Mouse (Mus musculus): ENCODE results near the gene Olfr808. TPM values are rescaled to one million over a fixed set of nuclear protein-coding genes. Genes with fewer than 3 reads are reported as not detected.

The Olfr808 gene
- not detected in 2 replicates for polyA plus RNA-seq (2012; rRNA removed)

- WGBS: 88% methylated on average over 1 of the region's 1 CpGs
- Histone ChIP-seq H3K4me3 (replicated peaks; ENCODE audit: extremely low read depth, low read depth, low read length) (no peak within 1 kb of the TSS), H3K4me1 (ENCODE audit: control insufficient read depth, insufficient read depth, low read length) (no peaks in the 10 kb centered on the region)
- no peak for DNase-seq
- TF ChIP-seq POLR2A (IDR thresholded peaks at IDR 0.05; ENCODE audit: borderline replicate concordance, extremely low read depth, low read depth, low read length): no peak
- TF ChIP-seq CTCF (IDR thresholded peaks at IDR 0.05; ENCODE audit: insufficient read depth, low read length): no peak
Observed at GRCm38 (mm10) chr10:129765182-129765581, at the start of gene Olfr808. Gene Olfr808, plus strand, starts transcription at chr10:129765482.

DNA sequence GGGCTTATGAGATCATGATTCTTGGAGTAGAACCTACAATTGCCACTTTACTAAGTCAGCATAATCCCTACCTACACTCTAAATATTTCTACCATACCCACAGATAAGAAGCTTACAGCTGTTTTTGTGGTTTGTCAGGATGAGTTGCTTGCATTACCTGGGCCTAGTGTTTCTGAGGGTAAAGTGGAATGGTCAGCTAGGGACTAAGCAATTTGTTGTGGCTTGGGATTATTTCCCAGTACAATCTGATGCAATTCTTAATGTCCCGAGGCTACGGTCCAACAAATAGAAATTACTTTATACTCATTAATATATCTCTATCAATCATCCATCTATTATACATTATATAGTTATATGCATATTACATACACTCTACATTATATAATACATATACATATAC, 36.0 kb upstream of the Olfr808 start, which contains the start of gene Olfr805:
Gene Olfr805 (minus strand): TSS at position 101 of the 400 bp plus-strand sequence.
- 95% methylated on average over 2 of the region's 2 CpGs for WGBS
- no peak within 1 kb of the TSS for H3K4me3 ChIP-seq (replicated peaks; ENCODE audit: extremely low read depth, low read depth, low read length)
- TF ChIP-seq CTCF (IDR thresholded peaks at IDR 0.05; ENCODE audit: insufficient read depth, low read length) (no peak), POLR2A (IDR thresholded peaks at IDR 0.05; ENCODE audit: borderline replicate concordance, extremely low read depth, low read depth, low read length) (no peak)

GRCm38 (mm10) chr10:129741821-129742220, 23.5 kb upstream of the Olfr808 start, which contains the start of gene Olfr806:
Gene Olfr806, minus strand, starts transcription at chr10:129741921.
- H3K4me3 ChIP-seq (replicated peaks; ENCODE audit: extremely low read depth, low read depth, low read length): no peak within 1 kb of the TSS
- no peaks in the 10 kb centered on the region for H3K4me1 ChIP-seq (ENCODE audit: control insufficient read depth, insufficient read depth, low read length)
- no peak for DNase-seq
- TF ChIP-seq CTCF (IDR thresholded peaks at IDR 0.05; ENCODE audit: insufficient read depth, low read length) (no peak), POLR2A (IDR thresholded peaks at IDR 0.05; ENCODE audit: borderline replicate concordance, extremely low read depth, low read depth, low read length) (no peak)

More for the DNA sequence above, 36.0 kb upstream of the Olfr808 start, which contains the start of gene Olfr805:
- no peaks in the 10 kb centered on the region for H3K4me1 ChIP-seq (ENCODE audit: control insufficient read depth, insufficient read depth, low read length)
- DNase-seq: no peak

DNA sequence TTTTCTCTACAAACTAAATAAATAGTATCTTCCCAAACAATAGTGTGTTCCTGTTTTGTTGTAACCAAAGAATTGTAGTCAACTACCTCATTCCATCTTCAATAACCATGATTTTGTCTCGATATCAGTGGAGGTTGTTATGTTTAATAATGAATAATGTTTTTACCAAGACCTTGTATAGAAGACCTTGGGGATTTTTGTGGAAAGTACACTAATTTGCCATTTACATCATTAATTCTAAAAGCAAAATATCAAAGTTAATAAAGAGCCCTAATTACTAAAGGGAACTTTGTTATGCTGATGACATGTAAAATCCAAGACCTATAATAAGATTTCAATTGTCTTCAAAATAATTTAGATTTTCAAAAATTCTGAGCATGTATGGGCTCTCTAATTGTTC, 7.6 kb upstream of the Olfr808 start, which contains the start of gene Olfr807:
Gene Olfr807 (minus strand): TSS at position 101 of the 400 bp plus-strand sequence.
- Histone ChIP-seq H3K4me1 (ENCODE audit: control insufficient read depth, insufficient read depth, low read length) (no peaks in the 10 kb centered on the region), H3K4me3 (replicated peaks; ENCODE audit: extremely low read depth, low read depth, low read length) (no peak within 1 kb of the TSS)
- DNase-seq: no peak
- TF ChIP-seq CTCF (IDR thresholded peaks at IDR 0.05; ENCODE audit: insufficient read depth, low read length) (no peak), POLR2A (IDR thresholded peaks at IDR 0.05; ENCODE audit: borderline replicate concordance, extremely low read depth, low read depth, low read length) (no peak)
- WGBS: 70% methylated on average over 1 of the region's 1 CpGs

DNA sequence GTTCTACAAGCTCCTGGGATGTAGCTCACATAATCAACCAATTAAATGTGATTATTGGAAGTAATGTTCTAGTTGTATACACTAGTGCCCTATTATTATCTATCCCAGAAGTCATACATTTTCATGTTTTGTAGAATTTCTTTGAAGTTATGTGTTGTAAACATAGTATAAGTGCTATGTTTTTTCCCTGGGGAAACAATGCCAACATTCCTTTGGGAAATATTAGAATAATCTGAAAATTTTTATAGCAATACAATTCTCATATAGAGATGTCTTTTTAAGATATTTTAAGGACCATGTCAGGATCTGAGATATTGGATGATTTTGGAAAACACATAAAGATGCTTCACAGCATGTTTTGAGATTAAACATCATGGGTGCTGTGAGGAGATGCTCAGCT, 9.1 kb downstream of the Olfr808 start, which contains the start of gene Olfr809:
Gene Olfr809 (plus strand): TSS at position 301 of the 400 bp plus-strand sequence.
- no peak for TF ChIP-seq CTCF (IDR thresholded peaks at IDR 0.05; ENCODE audit: insufficient read depth, low read length)
- H3K4me3 ChIP-seq (replicated peaks; ENCODE audit: extremely low read depth, low read depth, low read length): no peak within 1 kb of the TSS

DNA sequence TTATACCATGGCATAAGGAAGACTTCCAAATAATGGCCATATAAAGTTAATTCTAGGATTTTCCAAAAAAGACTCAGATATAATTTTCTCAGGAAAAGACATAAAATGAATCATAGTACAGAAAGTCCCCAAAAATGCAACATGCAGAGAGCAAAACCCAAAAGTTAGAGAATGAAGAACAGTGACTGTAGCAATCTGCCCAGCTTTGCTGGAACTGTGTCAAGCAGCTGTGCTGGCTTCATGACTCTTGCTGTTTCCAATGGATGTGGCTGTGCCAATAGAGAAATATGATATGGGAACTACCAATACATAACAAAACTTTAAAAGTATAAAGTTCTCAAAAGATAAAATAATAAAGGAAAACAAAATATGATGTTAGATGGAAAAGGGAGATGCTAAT, 12.8 kb downstream of the Olfr808 start:
- Histone ChIP-seq H3K4me1 (ENCODE audit: control insufficient read depth, insufficient read depth, low read length) (no peaks in the 10 kb centered on the region), H3K4me3 (replicated peaks; ENCODE audit: extremely low read depth, low read depth, low read length) (no peak overlapping the region)
- no peak for DNase-seq
- TF ChIP-seq POLR2A (IDR thresholded peaks at IDR 0.05; ENCODE audit: borderline replicate concordance, extremely low read depth, low read depth, low read length) (no peak), CTCF (IDR thresholded peaks at IDR 0.05; ENCODE audit: insufficient read depth, low read length) (no peak)

More for the DNA sequence above, 9.1 kb downstream of the Olfr808 start, which contains the start of gene Olfr809:
- no peak for DNase-seq
- no peaks in the 10 kb centered on the region for H3K4me1 ChIP-seq (ENCODE audit: control insufficient read depth, insufficient read depth, low read length)

GRCm38 (mm10) chr10:129794817-129795216, 29.5 kb downstream of the Olfr808 start, which contains the start of gene Olfr810:
Gene Olfr810, minus strand, starts transcription at chr10:129794917.
- DNase-seq: no peak
- H3K4me3 ChIP-seq (replicated peaks; ENCODE audit: extremely low read depth, low read depth, low read length): no peak within 1 kb of the TSS
- H3K4me1 ChIP-seq (ENCODE audit: control insufficient read depth, insufficient read depth, low read length): no peaks in the 10 kb centered on the region
- no peak for TF ChIP-seq CTCF (IDR thresholded peaks at IDR 0.05; ENCODE audit: insufficient read depth, low read length)

DNA sequence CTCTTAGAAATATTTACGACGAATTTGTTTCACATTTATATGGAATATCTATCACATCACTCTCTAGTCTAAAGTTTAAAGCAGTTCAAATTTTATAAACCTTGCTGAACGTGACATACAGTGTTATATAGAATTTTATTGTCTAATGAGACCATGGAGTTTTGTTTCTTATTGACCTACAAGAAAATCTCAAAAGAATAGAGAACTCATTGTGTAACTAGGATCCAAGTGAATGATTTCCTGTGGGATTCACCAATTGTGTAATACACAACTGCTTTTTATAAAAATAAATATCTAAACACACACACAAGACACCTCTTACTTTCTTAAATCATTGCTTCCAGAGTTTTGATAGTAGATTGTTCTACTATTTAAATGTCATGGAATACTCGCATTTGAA, 39.0 kb downstream of the Olfr808 start, which contains the start of gene Olfr811:
Gene Olfr811 (minus strand): TSS at position 101 of the 400 bp plus-strand sequence.
- TF ChIP-seq CTCF (IDR thresholded peaks at IDR 0.05; ENCODE audit: insufficient read depth, low read length) (no peak), POLR2A (IDR thresholded peaks at IDR 0.05; ENCODE audit: borderline replicate concordance, extremely low read depth, low read depth, low read length) (no peak)
- 76% methylated on average over 4 of the region's 4 CpGs for WGBS
- H3K4me3 ChIP-seq (replicated peaks; ENCODE audit: extremely low read depth, low read depth, low read length): no peak within 1 kb of the TSS
- no peak for DNase-seq
- H3K4me1 ChIP-seq (ENCODE audit: control insufficient read depth, insufficient read depth, low read length): no peaks in the 10 kb centered on the region

Other genes starting within 250 kb of the Olfr808 start
- not detected in 2 replicates for gene Olfr791, start 243.7 kb upstream of the Olfr808 start, polyA plus RNA-seq (2012; rRNA removed)
- gene Olfr792, start 226.3 kb upstream of the Olfr808 start, polyA plus RNA-seq (2012; rRNA removed): not detected in 2 replicates
- gene Olfr794, start 197.8 kb upstream of the Olfr808 start, polyA plus RNA-seq (2012; rRNA removed): not detected in 2 replicates
- not detected in 2 replicates for gene Olfr796, start 152.9 kb upstream of the Olfr808 start, polyA plus RNA-seq (2012; rRNA removed)
- gene Olfr798, start 137.5 kb upstream of the Olfr808 start, polyA plus RNA-seq (2012; rRNA removed): not detected in 2 replicates
- gene Olfr799, start 128.0 kb upstream of the Olfr808 start, polyA plus RNA-seq (2012; rRNA removed): not detected in 2 replicates
- gene Olfr800, start 107.8 kb upstream of the Olfr808 start, polyA plus RNA-seq (2012; rRNA removed): not detected in 2 replicates
- gene Olfr801, start 91.6 kb upstream of the Olfr808 start, polyA plus RNA-seq (2012; rRNA removed): not detected in 2 replicates
- not detected in 2 replicates for gene Olfr802, start 77.3 kb upstream of the Olfr808 start, polyA plus RNA-seq (2012; rRNA removed)
- gene Olfr803, start 71.2 kb upstream of the Olfr808 start, polyA plus RNA-seq (2012; rRNA removed): not detected in 2 replicates
- gene Olfr804, start 62.3 kb upstream of the Olfr808 start, polyA plus RNA-seq (2012; rRNA removed): not detected in 2 replicates
- gene Olfr805, start 36.1 kb upstream of the Olfr808 start, polyA plus RNA-seq (2012; rRNA removed): not detected in 2 replicates
- gene Olfr806, start 23.6 kb upstream of the Olfr808 start, polyA plus RNA-seq (2012; rRNA removed): not detected in 2 replicates
- not detected in 2 replicates for gene Olfr807, start 7.7 kb upstream of the Olfr808 start, polyA plus RNA-seq (2012; rRNA removed)
- not detected in 2 replicates for gene Olfr809, start 9.2 kb downstream of the Olfr808 start, polyA plus RNA-seq (2012; rRNA removed)
- gene Olfr810, start 29.4 kb downstream of the Olfr808 start, polyA plus RNA-seq (2012; rRNA removed): not detected in 2 replicates
- gene Olfr811, start 38.9 kb downstream of the Olfr808 start, polyA plus RNA-seq (2012; rRNA removed): not detected in 2 replicates
- gene Olfr812, start 80.6 kb downstream of the Olfr808 start, polyA plus RNA-seq (2012; rRNA removed): not detected in 2 replicates
- gene Olfr813, start 89.9 kb downstream of the Olfr808 start, polyA plus RNA-seq (2012; rRNA removed): not detected in 2 replicates
- not detected in 2 replicates for gene Olfr814, start 114.4 kb downstream of the Olfr808 start, polyA plus RNA-seq (2012; rRNA removed)
- gene Olfr815, start 140.4 kb downstream of the Olfr808 start, polyA plus RNA-seq (2012; rRNA removed): not detected in 2 replicates
- gene Olfr816, start 150.1 kb downstream of the Olfr808 start, polyA plus RNA-seq (2012; rRNA removed): not detected in 2 replicates
- gene Olfr818, start 183.6 kb downstream of the Olfr808 start, polyA plus RNA-seq (2012; rRNA removed): not detected in 2 replicates
- not detected in 2 replicates for gene Olfr819, start 201.8 kb downstream of the Olfr808 start, polyA plus RNA-seq (2012; rRNA removed)
- gene Olfr247, start 210.7 kb downstream of the Olfr808 start, polyA plus RNA-seq (2012; rRNA removed): not detected in 2 replicates
- gene Gm10310, start 219.6 kb downstream of the Olfr808 start, polyA plus RNA-seq (2012; rRNA removed): not detected in 2 replicates
- not detected in 2 replicates for gene Olfr820, start 247.1 kb downstream of the Olfr808 start, polyA plus RNA-seq (2012; rRNA removed)

Measured in lung, adult 2 months (tissue).